Mouse (Mus musculus): ENCODE measurements around the gene Clhc1.
"Not testable (repeated sequence)": the region's sequence is repeated elsewhere in the genome, so short reads cannot be mapped to it uniquely, and the experiment has no call there.

Clhc1 gene

GRCm38 (mm10) chr11:29547752-29548503, at the start of gene Clhc1, which contains the start of gene Rps27a:
Clhc1 (plus strand) TSS chr11:29547950.
Rps27a (minus strand) TSS chr11:29548109.
- DNase-seq (ENCODE audit: low spot score) = peak; percentile 93

- no peak for DNase-seq (ENCODE audit: low spot score)
Observed at GRCm38 (mm10) chr11:29503948-29504893, 43.5 kb upstream of the Clhc1 start.

- DNase-seq (ENCODE audit: low spot score) = no peak
Observed at GRCm38 (mm10) chr11:29504899-29505625, 42.7 kb upstream of the Clhc1 start.

GRCm38 (mm10) chr11:29509421-29509820, 38.3 kb upstream of the Clhc1 start:
- no peak for DNase-seq (ENCODE audit: low spot score)

- no peak for DNase-seq (ENCODE audit: low spot score)
Observed at GRCm38 (mm10) chr11:29512818-29513535, 34.8 kb upstream of the Clhc1 start.

- no peak for DNase-seq (ENCODE audit: low spot score)
Observed at GRCm38 (mm10) chr11:29514325-29514681, 33.4 kb upstream of the Clhc1 start.

- peak; percentile 98 for DNase-seq (ENCODE audit: low spot score)
Observed at GRCm38 (mm10) chr11:29514682-29515412, 32.9 kb upstream of the Clhc1 start, which contains the start of gene Prorsd1. Prorsd1 (minus strand) TSS chr11:29515033.

GRCm38 (mm10) chr11:29525988-29526794, 21.6 kb upstream of the Clhc1 start, which contains the start of gene Mtif2:
Mtif2 (plus strand) TSS chr11:29526408.
- DNase-seq (ENCODE audit: low spot score) = peak; percentile 90

- no peak for DNase-seq (ENCODE audit: low spot score)
Observed at GRCm38 (mm10) chr11:29538201-29538600, 9.5 kb upstream of the Clhc1 start.

- no peak for DNase-seq (ENCODE audit: low spot score)
Observed at GRCm38 (mm10) chr11:29544225-29544945, 3.4 kb upstream of the Clhc1 start.

GRCm38 (mm10) chr11:29545150-29545752, 2.5 kb upstream of the Clhc1 start:
- not testable (repeated sequence) for DNase-seq (ENCODE audit: low spot score)

GRCm38 (mm10) chr11:29546297-29546696, 1.5 kb upstream of the Clhc1 start:
- DNase-seq (ENCODE audit: low spot score) = not testable (repeated sequence)

- DNase-seq (ENCODE audit: low spot score) = no peak
Observed at GRCm38 (mm10) chr11:29546762-29547161, 988 bp upstream of the Clhc1 start.

GRCm38 (mm10) chr11:29547249-29547751, 450 bp upstream of the Clhc1 start:
- DNase-seq (ENCODE audit: low spot score) = peak; percentile 23

GRCm38 (mm10) chr11:29548504-29549424, 1.0 kb downstream of the Clhc1 start:
- no peak for DNase-seq (ENCODE audit: low spot score)

- no peak for DNase-seq (ENCODE audit: low spot score)
Observed at GRCm38 (mm10) chr11:29549425-29549778, 1.7 kb downstream of the Clhc1 start.

GRCm38 (mm10) chr11:29560452-29560851, 12.7 kb downstream of the Clhc1 start:
- DNase-seq (ENCODE audit: low spot score) = no peak
